Mouse (Mus musculus) gastrocnemius, postnatal 4 days (tissue): Measurements from ENCODE around the gene Cdiptos. TPM values are rescaled to one million over a fixed set of nuclear protein-coding genes. Genes with fewer than 3 reads are reported as not detected.

ENCODE experiments used
- DNase-seq, 2 experiments: peaks; one replicate each; pipeline ENCODE4 v3.0.0; 2021 to 2022; ENCODE audit warnings: low spot score in 2 of 2, mixed read lengths in 2 of 2
- long read RNA-seq, 2 experiments: library from polyadenylated mRNA; stranded (forward); transcript quantifications; one replicate each; pipeline ENCODE4 v2.0.0; 2021
- total RNA-seq, 2 experiments: library from RNA; stranded (reverse); gene quantifications; 2 replicates each; pipeline ENCODE4 v1.2.3; 2021

The Cdiptos gene
- under 1 TPM; 0.49 to 0.76 TPM for total RNA-seq
- long read RNA-seq, experiment 1 = 0 reads
- long read RNA-seq, experiment 2 = 0 reads

DNA sequence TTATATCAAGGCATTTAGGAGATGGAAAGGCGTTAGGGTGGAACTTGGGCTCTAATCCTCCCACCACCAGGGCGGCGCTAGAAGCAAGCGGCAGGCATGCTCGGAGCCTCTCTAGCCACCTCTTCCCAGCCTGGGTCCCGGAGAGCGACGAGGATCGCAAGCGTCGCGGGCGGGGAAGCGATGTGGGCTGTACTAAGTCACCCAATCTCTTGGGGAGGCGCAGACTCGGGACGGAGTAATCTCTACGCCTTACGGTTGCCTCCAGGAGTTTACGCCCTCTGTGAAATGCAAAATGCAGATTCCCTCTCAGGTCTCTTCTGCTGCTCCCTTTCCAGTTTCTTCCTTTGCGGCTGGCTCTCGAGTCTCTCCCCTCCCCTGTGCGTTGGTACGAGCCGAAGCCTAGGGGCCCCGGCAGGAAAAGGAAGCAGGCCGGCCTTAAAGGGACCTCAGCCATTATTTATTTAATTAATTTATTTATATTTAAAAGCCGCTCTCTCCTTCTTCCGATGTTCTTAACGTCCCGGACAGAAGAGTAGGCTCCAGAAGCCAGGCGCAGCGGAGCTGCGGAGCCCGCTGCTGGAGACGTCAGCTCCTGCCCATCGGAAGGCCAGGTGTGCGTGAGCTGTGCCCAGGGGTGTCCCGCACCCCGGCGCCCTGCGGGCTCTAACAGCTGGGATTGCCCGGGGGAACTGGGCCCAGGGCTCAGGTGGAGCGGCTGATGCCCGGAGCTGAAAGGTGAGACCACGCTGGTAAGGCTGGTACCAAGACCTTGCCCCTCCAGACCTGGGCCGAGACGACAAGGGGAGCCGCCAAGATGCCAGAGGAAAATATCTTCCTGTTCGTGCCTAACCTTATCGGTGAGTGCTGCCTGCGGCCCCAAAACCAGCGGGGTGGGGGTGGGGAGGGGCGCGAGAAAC, at the start of gene Cdiptos:
Gene Cdiptos, minus strand, starts transcription at position 149 of the 917 bp plus-strand sequence.
- DNase-seq = peak; percentile 92 to 96

DNA sequence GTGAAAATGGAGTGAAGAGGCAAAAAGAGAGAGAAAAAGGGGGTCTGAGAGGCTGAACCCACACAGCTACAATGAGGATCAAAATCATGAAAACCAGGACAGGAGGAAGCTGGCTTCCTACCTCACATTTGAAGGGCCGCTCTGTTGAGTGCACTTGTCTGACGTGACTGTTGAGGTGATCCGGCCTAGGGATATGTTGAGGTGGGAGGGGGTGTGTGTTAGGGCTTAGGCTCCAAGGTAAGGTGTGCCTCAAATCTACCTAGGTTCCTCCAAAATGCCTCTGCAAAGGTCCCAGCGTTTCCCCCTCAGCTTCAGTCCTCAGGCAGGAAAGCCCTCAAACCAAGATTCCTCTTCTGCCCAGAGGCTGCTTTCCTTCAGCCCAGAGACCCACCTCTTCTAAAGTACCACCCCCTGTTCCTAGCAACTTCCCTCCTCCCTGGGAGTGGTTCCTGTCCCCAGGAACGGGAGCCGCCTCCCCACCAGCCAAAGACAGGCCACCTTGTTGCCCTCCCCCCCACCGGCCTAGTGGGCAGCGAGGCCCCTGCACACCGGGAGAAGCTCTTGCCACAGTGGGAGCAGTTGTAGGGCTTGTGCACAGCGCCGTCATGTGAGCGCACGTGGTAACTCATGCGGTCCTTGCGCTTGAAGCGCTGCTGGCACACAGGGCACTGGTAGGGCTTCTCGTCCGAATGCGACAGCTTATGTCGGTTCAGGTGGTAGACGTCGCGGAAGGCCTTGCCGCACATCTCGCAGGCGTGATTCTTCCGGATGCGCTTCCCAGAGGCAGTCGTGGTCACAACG, 49.1 kb upstream of the Cdiptos start:
- DNase-seq = peak; percentile 36 to 80

DNA sequence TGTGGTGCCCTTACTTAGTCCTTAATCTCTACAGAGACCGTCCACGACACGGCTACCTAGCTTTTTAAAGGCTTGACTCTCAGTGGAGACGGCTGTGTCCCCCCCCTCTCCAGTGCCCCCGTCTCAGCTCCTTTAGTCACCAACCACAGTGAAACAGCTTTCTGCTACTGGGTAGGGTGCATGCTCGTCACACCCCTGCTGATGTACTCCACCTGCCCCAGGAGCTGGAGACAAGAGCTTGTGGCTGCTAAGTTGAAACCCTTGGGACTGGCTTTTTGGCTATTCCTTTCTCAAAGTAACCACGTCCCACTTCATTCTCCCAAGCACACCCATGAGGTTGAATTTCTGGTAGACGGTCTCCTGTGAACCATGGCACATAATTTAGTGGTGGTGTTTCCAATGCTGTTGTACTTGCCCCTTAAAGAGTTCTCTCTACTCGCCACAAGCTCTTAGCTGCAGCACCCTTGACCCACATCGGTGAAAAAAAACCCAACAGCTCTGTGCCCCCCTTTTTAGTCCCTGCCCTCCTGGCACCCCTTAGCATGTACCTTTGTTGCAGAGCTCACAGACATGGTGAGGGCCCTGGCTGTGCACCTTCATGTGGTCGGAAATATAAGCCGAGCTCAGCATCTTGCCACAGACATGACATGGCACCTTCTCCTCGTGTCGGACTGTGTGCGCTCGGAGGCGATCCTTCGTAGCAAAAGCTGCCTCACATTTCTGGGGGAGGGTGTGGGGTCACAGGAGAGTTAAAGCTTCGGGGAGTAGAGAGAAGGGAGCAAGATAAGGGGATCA, 48.2 kb upstream of the Cdiptos start:
- DNase-seq = no peak

DNA sequence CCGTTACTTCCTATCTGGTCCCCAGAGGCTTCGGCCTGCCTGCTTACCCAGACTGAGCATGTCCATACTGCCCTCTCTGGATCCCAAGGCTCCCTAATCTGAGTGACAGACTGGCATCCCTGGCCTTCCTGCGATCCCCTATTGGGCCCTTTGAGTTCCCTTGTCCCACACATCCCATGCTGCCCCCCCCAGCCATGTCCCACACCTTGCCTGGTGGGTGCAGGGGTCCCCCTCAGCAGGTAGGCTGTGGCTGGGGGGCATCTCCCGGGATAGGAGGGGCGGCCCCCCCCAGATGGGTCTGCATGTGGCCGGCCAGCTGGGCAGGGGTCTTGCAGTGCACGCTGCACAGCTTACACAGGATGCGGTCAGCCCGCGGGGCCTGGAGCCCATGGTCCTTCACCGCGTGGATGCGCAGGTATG, 47.4 kb upstream of the Cdiptos start:
- no peak for DNase-seq

DNA sequence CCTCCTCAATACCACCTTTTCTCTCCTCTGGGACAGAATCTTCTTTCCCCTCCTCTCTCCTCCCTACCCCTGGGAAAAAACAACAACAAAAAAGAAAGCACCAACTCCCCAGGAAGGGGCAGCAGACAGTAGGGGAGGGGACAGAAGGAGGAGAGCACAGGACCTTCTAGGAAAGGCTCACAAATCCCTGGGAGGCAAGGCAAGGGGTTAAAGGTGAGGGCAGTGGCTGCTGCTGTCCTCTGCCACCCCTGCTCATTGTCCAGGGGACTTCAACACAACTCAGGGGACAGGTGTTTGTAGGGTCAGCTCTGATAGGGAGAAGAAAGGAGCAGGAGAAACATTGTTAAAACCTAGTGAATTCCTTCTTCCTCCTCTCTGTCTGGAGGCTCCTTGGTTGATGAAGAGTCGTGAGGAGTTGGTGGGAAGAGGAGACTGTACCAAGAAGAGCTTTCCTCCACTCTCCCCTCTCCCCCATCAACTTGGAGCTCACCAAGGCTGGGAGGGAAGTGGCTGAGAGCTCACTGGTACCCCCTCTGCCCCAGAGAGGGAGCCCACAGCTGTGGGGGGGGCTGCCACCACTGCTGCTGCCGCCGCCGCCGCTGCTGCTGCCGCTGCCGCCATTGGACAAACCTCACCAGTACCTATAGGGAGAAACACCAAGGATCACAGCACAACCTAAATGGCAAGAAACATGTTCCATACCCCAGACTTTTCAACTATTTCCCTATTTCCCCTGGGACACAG, 46.8 kb upstream of the Cdiptos start:
- DNase-seq = no peak

DNA sequence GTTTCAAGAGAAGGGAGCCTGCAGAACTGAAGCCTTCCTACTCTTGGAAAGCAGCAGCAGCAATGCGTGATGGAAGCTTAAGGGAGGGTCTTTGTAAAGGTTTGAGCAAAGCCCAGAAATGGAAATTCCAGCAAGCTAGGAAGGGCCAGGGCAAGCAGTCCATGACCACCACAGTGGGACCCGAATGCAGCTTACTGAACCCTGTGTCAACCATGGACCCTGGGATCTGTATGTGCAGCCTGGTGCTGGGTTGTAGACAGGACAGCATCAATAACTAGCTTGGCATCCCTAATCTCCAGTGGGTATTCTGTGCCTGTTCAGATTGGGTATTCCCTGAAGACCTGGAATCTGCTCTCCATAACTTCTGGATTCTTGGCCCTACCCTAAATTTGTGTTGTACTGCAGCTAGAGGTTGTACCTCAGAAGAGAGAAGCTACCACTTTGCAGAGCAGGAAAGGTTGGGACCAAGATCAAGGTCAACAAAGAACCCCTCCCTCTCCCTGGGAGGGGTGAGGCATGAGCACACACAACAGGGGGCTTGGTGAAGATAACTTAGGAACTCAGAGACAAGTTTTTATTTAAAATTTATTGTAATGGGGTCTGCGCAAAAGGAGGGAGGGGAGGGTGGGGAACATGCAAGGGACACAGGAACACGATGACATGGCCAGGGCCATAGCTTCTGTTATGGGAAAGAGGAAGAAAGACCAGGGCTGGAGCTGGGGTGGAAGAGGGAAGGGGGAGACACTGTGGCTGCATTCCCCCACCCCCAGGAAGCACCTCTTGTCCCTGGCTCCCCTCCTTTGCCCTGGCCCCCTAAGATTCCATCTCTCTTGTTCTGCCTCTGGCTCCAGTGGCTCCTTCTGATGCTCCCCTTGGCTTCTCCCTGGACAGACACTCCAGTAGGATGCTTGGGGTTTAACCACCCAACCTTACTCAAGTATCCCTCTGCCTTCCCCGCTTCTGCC, 45.9 kb upstream of the Cdiptos start:
- no peak for DNase-seq

DNA sequence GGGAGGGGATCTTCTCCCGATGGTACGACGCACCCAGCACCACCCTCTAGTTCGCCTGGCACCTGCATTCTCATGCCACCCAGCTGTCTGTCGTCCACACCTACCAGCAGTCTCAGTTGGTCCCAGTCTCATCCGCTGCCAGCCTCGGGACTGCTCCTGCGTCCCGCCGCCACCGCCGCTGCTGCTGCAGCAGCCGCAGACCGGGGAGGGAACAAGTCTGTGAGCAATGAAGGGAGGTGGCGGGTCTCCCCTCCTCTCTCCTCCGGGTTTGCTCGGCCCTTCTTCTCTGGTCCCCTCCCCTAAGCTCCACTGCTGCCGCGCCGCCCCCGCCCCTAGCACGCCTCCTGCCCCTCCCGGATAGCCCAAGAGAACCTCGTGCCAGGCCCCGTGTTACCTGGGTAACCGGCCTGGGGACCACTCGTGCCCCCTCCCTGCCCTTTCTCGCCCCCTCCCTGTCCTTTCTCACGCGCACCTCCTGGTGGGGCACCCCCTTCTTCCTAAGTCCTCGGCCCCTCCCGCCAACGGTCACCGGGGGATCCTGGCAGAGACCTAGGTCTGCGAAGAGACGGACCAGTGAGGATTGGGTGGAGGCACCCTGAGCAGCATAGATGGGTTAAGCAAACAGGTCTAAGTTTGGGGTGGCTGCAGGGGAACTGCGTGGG, 45.1 kb upstream of the Cdiptos start, which contains the start of the genes Gm42742 and Prrt2:
Gene Gm42742, minus strand, starts transcription at position 197 of the 662 bp plus-strand sequence.
Gene Prrt2, minus strand, starts transcription at position 311 of the 662 bp plus-strand sequence.
- DNase-seq = peak; percentile 46 to 63

DNA sequence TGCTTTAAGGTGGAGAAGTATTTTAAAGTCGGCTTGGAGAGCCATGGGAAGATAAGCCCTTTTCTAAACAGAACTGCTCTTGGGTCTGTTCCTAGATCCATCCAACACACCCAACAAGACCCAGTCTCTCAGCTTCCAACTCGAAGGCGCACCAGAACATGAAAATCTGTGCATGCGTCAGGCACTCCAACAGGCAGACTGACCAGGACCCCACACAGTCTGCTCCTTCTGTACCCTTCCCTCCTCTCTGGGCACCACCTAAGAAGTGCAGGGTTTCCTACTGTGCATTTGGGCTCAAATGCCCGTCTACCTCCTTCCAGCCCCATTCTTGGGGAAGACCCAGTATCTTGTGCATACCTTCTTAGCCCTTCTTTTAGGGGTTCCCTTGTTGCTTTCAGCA, 44.6 kb upstream of the Cdiptos start:
- no peak for DNase-seq

DNA sequence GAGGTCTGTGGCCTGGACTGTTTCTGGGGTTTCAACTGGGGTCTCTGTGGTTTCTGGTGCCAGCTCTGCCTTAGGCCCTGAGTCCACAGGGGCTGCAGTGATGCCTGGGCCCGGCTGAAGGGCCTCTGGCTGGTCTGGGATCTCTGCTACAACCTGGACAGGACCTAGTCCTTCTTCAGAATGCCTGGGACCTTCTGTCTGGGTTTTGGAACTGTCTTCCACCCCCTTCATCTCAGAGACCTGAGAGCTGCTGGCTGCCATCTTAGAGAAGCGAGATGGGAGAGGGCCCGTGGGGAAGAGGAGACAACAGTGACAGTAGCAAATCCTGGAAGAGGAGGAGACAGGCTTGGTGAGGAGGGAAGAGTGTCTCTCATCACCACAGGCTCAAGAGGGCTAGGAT, 44.1 kb upstream of the Cdiptos start:
- DNase-seq = no peak

DNA sequence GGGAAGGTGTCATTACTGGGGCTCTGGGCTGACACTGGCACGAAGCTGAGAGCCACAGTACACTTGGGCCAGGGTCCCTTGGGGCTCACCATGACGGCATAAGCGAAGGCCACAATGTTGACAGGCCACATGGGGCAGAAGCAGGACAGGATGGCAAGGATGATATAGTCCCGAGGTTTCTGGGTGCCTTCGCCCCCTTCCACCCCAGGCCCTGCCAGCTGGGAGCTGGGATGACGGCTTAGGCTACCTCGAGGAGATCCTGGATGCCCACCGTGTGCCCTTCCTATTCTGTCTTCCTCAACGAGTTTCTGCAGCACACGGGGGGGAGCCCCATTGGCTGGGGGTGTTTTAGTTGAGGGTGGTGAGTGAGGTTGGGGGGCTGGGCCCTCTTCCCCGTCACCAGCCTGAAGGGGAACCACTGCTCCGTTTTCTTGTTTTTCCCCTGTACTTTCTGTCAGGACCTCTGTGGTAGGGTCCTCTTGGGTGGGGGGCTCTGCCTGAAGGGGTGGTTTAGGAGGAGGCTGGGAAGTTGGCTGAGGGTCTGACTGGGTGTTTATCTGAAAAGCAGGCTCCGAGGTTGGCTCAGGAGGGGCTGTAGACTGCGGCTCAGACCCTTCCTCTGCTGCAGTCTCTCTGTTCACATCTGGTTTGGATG, 43.5 kb upstream of the Cdiptos start:
- no peak for DNase-seq

DNA sequence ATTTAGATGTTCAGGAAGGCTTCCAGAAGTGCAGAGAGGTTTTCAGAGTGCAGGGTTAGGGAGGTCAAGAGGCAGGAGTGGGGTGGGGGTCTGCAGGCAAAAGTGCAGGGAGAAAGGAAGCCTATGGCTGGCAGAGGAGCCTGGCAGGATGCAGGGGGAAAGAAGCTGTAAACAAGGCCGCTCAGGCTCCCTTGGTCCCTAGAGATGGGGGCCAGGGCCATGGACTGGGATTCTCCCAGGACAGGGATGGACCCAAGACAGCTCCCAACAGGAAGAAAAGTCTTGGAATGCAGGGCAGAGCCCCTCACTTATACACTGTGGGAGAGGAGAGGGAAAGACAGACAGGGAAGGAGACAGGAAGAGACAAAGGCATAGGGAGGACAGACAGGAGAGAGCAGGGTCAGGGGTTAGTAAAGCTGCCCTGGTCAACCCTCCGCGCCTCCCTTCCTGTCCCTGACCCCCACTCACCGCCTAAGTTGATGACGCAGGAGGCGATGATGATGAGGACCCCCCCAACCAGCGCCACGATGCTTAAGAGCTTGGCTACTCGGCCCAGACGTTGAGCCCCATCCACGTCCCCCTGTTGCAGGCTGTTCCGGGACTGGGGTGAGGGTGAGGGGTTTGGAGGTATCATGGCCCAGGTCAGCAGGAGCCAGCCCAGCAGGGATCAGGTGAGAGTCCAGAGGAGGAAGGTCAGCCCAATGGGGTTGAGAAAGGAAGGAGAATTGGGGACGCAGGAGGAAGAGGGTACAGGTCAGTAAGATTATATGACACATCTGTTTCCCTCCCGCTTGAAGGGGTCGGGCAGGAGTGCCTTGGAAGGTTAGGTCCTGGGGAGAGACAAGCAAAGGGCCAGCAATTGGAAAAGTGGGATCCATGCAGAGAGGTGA, 42.8 kb upstream of the Cdiptos start:
- peak in 1 of 2 experiments; percentile 14 for DNase-seq

DNA sequence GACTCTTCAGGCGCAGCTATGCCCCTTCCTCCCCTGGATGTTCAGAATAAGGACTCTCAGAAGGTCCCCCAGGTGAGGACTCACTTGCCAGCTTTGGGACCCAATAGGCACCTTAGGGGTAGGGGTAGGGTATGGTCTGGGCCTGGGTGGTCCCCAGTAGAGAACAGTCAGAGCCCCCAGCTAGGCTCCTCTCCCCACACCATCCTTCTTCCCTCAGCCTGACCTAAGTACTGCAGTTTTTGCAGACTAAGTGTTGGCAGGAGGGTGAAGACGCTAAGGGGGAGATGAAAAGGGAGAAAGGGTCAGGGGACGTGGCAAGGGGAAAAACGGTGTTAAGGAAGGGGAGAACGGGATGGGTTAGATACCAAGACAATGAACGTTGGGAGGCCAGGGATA, 42.0 kb upstream of the Cdiptos start:
- DNase-seq = no peak

DNA sequence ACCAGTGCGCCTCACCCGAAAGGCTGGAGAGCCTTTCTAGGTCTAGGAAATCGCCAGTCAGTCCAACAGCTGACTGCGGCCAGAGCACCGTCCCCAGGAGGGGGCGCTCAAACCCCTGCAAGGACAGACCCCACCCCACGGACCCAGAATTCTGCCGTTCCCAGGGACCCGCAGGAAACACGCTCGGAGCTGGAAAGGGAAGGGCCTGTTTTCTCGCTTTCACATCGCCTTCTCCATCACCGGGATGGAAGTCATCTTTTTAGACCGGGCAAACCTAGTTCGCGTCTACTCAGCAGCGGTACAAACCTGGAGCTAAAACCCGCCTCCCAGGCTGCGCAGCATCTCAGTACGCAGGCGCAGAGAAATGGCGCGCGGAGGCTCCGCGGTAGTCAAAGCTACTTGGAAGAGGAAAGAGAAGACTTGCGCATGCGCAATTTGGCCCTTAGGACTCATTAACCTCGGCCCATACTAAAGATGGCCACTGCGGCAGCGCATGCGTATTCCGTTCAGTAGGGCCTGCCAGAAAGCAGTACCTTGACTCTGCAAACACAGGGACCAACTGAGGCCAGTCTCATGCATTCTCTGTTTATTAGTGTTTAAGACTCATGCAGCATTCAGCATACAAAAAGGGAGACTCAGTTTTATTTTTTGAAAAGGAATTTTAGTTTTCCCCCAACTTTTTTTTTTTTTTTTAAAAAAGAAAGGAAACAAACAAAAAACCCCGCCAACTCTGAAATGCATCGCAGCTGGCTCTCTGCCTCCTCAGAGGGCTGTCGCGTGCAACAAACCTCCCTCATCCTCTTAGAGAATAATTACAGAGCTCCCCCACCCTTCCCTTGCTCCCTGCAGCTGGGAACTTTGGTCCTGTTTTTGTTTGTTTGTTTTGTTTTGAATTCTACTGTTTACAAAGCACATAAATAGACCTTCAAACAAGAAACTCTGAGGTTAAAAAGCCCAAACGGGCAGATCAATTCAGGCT, 41.4 kb upstream of the Cdiptos start, which contains the start of gene Pagr1a:
Gene Pagr1a, minus strand, starts transcription at position 382 of the 979 bp plus-strand sequence.
- DNase-seq = peak; percentile 90 to 97

DNA sequence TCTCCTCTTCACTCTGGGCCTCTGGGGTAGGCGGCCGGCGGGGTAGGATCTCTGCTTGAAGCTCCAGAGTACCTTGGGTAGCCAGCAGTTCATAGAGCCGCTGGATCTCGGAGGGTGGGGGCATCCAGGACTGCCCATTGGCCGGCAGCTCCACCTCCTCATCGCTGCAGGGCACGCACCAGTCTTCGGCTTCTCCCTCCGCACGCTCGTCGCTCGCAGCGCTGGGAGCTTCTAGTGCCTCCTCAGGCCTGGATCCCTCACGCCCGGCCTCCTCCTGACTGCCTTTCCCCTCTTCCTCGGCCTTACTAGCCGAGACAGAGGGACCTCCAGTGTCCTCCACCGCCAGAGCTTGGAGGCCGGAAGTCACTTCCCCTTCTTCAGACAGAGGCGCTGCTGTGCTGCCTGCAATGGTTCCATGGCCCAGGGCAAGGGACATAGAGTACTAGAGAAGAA, 40.6 kb upstream of the Cdiptos start:
- DNase-seq = peak; percentile 25 to 65

DNA sequence TGATC, 40.4 kb upstream of the Cdiptos start, which contains the start of gene Pagr1b:
Gene Pagr1b, minus strand, starts transcription at position 4 of the 5 bp plus-strand sequence.
- no peak for DNase-seq

DNA sequence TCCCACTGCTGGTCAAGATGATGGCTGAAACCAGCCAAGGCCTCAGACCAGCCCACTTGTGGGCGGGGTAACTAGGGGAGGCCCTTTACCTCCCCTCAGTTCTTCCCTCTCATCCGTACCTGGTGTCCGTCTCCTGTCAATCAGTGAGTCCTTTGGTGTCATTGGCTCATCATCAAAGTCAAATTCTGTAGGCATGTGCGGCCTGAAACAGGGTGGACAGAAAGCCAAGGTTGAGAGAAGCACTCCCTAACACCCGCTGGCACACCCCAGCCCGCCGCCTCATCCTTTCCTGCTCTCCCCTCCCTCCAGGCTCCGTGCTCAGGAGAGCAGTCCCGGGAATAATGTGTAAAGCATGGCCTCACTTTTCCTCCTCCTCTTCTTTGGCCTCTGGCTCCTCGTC, 40.2 kb upstream of the Cdiptos start:
- peak in 1 of 2 experiments; percentile 14 for DNase-seq
